Mouse (Mus musculus): ENCODE data around the gene Hoxa7. TPM values are rescaled to one million over a fixed set of nuclear protein-coding genes. Genes with fewer than 3 reads are reported as not detected.

Gene Hoxa7
- polyA plus RNA-seq, 1 experiment = 1.4 TPM

- peak overlapping the region; percentile 9 for H3K9ac ChIP-seq (ENCODE audit: low read depth, poor library complexity, severe bottlenecking)
- H3K36me3 ChIP-seq (ENCODE audit: control insufficient read depth, insufficient read depth, low read length, poor library complexity, severe bottlenecking) = no peaks in the 10 kb centered on the region
- H3K4me3 ChIP-seq (ENCODE audit: low read depth, low read length) = peak overlapping the region; percentile 29
- no peaks in the 10 kb centered on the region for H3K4me1 ChIP-seq (ENCODE audit: control insufficient read depth, insufficient read depth, low read length)
- no peak overlapping the region for H3K27ac ChIP-seq (ENCODE audit: insufficient read depth, low read length)
- TF ChIP-seq POLR2A (IDR thresholded peaks at IDR 0.05; ENCODE audit: insufficient read depth, low read length) = no peak
- TF ChIP-seq EP300 (IDR thresholded peaks at IDR 0.05; ENCODE audit: insufficient read depth, low read depth, low read length) = no peak
- no peak for TF ChIP-seq CTCF (IDR thresholded peaks at IDR 0.05; ENCODE audit: low read depth, low read length)
- H3K27me3 ChIP-seq (ENCODE audit: control insufficient read depth, insufficient read depth, low read length, poor library complexity, severe bottlenecking) = peaks cover 37% of the 10 kb centered on the region
- no peaks in the 10 kb centered on the region for H3K9me3 ChIP-seq (replicated peaks; ENCODE audit: control insufficient read depth, insufficient read depth, low read length, poor library complexity, severe bottlenecking)
Observed at GRCm38 (mm10) chr6:52208868-52209684, 12.6 kb downstream of the Hoxa7 start.

- H3K27me3 ChIP-seq (ENCODE audit: control insufficient read depth, insufficient read depth, low read length, poor library complexity, severe bottlenecking) = peaks cover 34% of the 10 kb centered on the region
- no peaks in the 10 kb centered on the region for H3K4me1 ChIP-seq (ENCODE audit: control insufficient read depth, insufficient read depth, low read length)
- H3K9ac ChIP-seq (ENCODE audit: low read depth, poor library complexity, severe bottlenecking) = peak within 1 kb of the TSS; percentile 9
- no peaks in the 10 kb centered on the region for H3K9me3 ChIP-seq (replicated peaks; ENCODE audit: control insufficient read depth, insufficient read depth, low read length, poor library complexity, severe bottlenecking)
- peak within 1 kb of the TSS; percentile 31 for H3K4me3 ChIP-seq (ENCODE audit: low read depth, low read length)
- H3K36me3 ChIP-seq (ENCODE audit: control insufficient read depth, insufficient read depth, low read length, poor library complexity, severe bottlenecking) = no peaks in the 10 kb centered on the region
- TF ChIP-seq CTCF (IDR thresholded peaks at IDR 0.05; ENCODE audit: low read depth, low read length) = no peak
- TF ChIP-seq POLR2A (IDR thresholded peaks at IDR 0.05; ENCODE audit: insufficient read depth, low read length) = no peak
- no peak within 1 kb of the TSS for H3K27ac ChIP-seq (ENCODE audit: insufficient read depth, low read length)
Observed at GRCm38 (mm10) chr6:52208072-52208867, 13.4 kb downstream of the Hoxa7 start, which contains the start of gene Hoxa6. Gene Hoxa6, minus strand, starts transcription at chr6:52208722.

- Histone ChIP-seq H3K27ac (ENCODE audit: insufficient read depth, low read length) (no peak overlapping the region), H3K9ac (ENCODE audit: low read depth, poor library complexity, severe bottlenecking) (no peak overlapping the region), H3K4me3 (ENCODE audit: low read depth, low read length) (no peak overlapping the region), H3K27me3 (ENCODE audit: control insufficient read depth, insufficient read depth, low read length, poor library complexity, severe bottlenecking) (peaks cover 32% of the 10 kb centered on the region), H3K4me1 (ENCODE audit: control insufficient read depth, insufficient read depth, low read length) (no peaks in the 10 kb centered on the region), H3K36me3 (ENCODE audit: control insufficient read depth, insufficient read depth, low read length, poor library complexity, severe bottlenecking) (no peaks in the 10 kb centered on the region), H3K9me3 (replicated peaks; ENCODE audit: control insufficient read depth, insufficient read depth, low read length, poor library complexity, severe bottlenecking) (no peaks in the 10 kb centered on the region)
- TF ChIP-seq CTCF (IDR thresholded peaks at IDR 0.05; ENCODE audit: low read depth, low read length) = no peak
- TF ChIP-seq POLR2A (IDR thresholded peaks at IDR 0.05; ENCODE audit: insufficient read depth, low read length) = no peak
- no peak for TF ChIP-seq EP300 (IDR thresholded peaks at IDR 0.05; ENCODE audit: insufficient read depth, low read depth, low read length)
Observed at GRCm38 (mm10) chr6:52207684-52207976, 14.0 kb downstream of the Hoxa7 start.

- Histone ChIP-seq H3K27ac (ENCODE audit: insufficient read depth, low read length) (no peak overlapping the region), H3K4me1 (ENCODE audit: control insufficient read depth, insufficient read depth, low read length) (no peaks in the 10 kb centered on the region), H3K36me3 (ENCODE audit: control insufficient read depth, insufficient read depth, low read length, poor library complexity, severe bottlenecking) (no peaks in the 10 kb centered on the region), H3K9me3 (replicated peaks; ENCODE audit: control insufficient read depth, insufficient read depth, low read length, poor library complexity, severe bottlenecking) (no peaks in the 10 kb centered on the region), H3K9ac (ENCODE audit: low read depth, poor library complexity, severe bottlenecking) (no peak overlapping the region), H3K4me3 (ENCODE audit: low read depth, low read length) (no peak overlapping the region), H3K27me3 (ENCODE audit: control insufficient read depth, insufficient read depth, low read length, poor library complexity, severe bottlenecking) (peaks cover 30% of the 10 kb centered on the region)
- TF ChIP-seq POLR2A (IDR thresholded peaks at IDR 0.05; ENCODE audit: insufficient read depth, low read length) (no peak), EP300 (IDR thresholded peaks at IDR 0.05; ENCODE audit: insufficient read depth, low read depth, low read length) (no peak), CTCF (IDR thresholded peaks at IDR 0.05; ENCODE audit: low read depth, low read length) (no peak)
Observed at GRCm38 (mm10) chr6:52206882-52207683, 14.6 kb downstream of the Hoxa7 start.

GRCm38 (mm10) chr6:52205638-52206621 is 15.7 kb downstream of the Hoxa7 start:
- H3K9me3 ChIP-seq (replicated peaks; ENCODE audit: control insufficient read depth, insufficient read depth, low read length, poor library complexity, severe bottlenecking) = no peaks in the 10 kb centered on the region
- H3K27ac ChIP-seq (ENCODE audit: insufficient read depth, low read length) = no peak overlapping the region
- H3K4me1 ChIP-seq (ENCODE audit: control insufficient read depth, insufficient read depth, low read length) = no peaks in the 10 kb centered on the region
- H3K4me3 ChIP-seq (ENCODE audit: low read depth, low read length) = peak overlapping the region; percentile 7; the same call in 1 of the 2 replicates
- H3K36me3 ChIP-seq (ENCODE audit: control insufficient read depth, insufficient read depth, low read length, poor library complexity, severe bottlenecking) = no peaks in the 10 kb centered on the region
- peaks cover 38% of the 10 kb centered on the region for H3K27me3 ChIP-seq (ENCODE audit: control insufficient read depth, insufficient read depth, low read length, poor library complexity, severe bottlenecking)
- 0 out of 2 replicates have a peak overlapping the region, but pooled peaks have one; percentile 4 for H3K9ac ChIP-seq (ENCODE audit: low read depth, poor library complexity, severe bottlenecking)
- no peak for TF ChIP-seq POLR2A (IDR thresholded peaks at IDR 0.05; ENCODE audit: insufficient read depth, low read length)
